Mouse (Mus musculus) intestine, embryonic 15.5 days (tissue): Measurements from ENCODE around the gene Aak1. TPM values are rescaled to one million over a fixed set of nuclear protein-coding genes. Genes with fewer than 3 reads are reported as not detected.

Experiments used
- ATAC-seq: fragments of 200-750 bp; cut with Nextera tagmentation; 2 replicates; pipeline ENCODE4 v1.8.0; 2017; ENCODE audit warnings: moderate TSS enrichment, moderate library complexity
- H3K27ac ChIP-seq: fragments of 300-500 bp; sonication (generic); 2 replicates; pipeline ENCODE4 v1.5.1; 2015; ENCODE audit warnings: mild to moderate bottlenecking, inconsistent platforms
- H3K27me3 ChIP-seq: fragments of 300-500 bp; sonication (generic); replicated peaks from 2 replicates; pipeline ENCODE4 v1.6.1; 2015; ENCODE audit warnings: inconsistent platforms
- H3K36me3 ChIP-seq: fragments of 300-500 bp; sonication (generic); 2 replicates; pipeline ENCODE4 v1.6.1; 2015; ENCODE audit warnings: inconsistent platforms
- H3K4me1 ChIP-seq: fragments of 300-500 bp; sonication (generic); replicated peaks from 2 replicates; pipeline ENCODE4 v1.6.1; 2015; ENCODE audit warnings: inconsistent platforms
- H3K4me2 ChIP-seq: fragments of 300-500 bp; sonication (generic); replicated peaks from 2 replicates; pipeline ENCODE4 v1.6.1; 2015; ENCODE audit warnings: mild to moderate bottlenecking, inconsistent platforms
- H3K4me3 ChIP-seq: fragments of 300-500 bp; sonication (generic); replicated peaks from 2 replicates; pipeline ENCODE4 v1.5.1; 2015; ENCODE audit warnings: inconsistent platforms
- H3K9ac ChIP-seq: fragments of 300-500 bp; sonication (generic); 2 replicates; pipeline ENCODE4 v1.6.1; 2015; ENCODE audit warnings: inconsistent platforms
- H3K9me3 ChIP-seq: fragments of 300-500 bp; sonication (generic); 2 replicates; pipeline ENCODE4 v1.6.1; 2016; ENCODE audit warnings: inconsistent platforms
- WGBS: fragments of 180-500 bp; shearing (Covaris S2); methylation state at CpG from one replicate; pipeline ENCODE4 v1.1.7; 2015; 5-methylcytosine and 5-hydroxymethylcytosine counted together
- polyA plus RNA-seq: library from polyadenylated mRNA; unstranded; fragments of >200 nt; fragmentation: Nextera tagmentation; extraction: Ambion mirVana; gene quantifications from 2 replicates; pipeline ENCODE4 v1.2.1, GENCODE M21; 2015

Gene Aak1
- polyA plus RNA-seq, 1 experiment from 2014 or later: 14.8 TPM

GRCm38 (mm10) chr6:86820690-86821089 lies 28.6 kb upstream of the Aak1 start:
- WGBS: 66% methylated on average over 7 of the region's 7 CpGs
- 0 out of 2 replicates have a peak, but pooled peaks cover 5% of the 10 kb centered on the region for H3K4me1 ChIP-seq
- no peak overlapping the region for H3K4me2 ChIP-seq
- no peak overlapping the region for H3K9ac ChIP-seq
- no peak overlapping the region for H3K27ac ChIP-seq
- H3K27me3 ChIP-seq: peaks cover 4% of the 10 kb centered on the region; the same call in 1 of the 2 replicates
- no peak overlapping the region for H3K4me3 ChIP-seq
- H3K36me3 ChIP-seq: no peaks in the 10 kb centered on the region
- ATAC-seq: no peak
- H3K9me3 ChIP-seq: no peaks in the 10 kb centered on the region

DNA sequence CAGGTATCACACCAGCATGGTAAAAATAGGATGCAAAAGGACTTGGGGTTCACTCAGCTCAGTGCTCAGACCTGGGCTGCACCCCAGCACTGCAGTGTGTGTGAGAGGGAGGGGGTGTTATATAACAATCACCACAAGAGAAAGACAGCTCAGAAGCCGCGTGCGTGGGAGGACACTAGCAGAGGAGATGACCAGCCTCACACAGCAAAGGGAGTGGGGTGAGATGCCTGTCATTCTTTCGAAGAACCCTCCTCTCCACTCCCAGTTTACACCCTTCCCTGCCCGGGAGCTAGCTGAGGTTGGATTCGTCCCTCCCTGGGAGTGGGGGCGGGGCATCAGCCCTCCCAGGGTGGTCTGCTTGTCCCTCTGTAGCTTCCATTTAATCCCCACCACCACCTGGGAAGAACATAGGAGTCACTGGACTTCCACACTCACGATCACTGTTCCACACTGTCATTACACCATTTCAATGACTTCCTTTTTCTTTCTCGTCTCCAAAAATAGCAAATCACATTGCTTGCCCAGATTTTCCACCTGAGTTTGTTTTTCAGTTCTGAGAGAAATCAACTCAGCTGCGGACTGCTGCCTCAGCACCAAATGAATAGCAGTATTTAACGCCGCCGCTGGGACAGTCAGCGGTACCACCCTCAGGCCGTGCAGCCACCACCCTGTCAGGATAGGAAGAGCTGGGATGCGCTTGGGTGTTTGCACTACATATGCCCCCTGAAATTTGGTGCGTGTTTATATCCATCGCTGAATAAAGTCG lies 26.8 kb upstream of the Aak1 start:
- ATAC-seq: peak; percentile 67
- no peak overlapping the region for H3K9ac ChIP-seq

GRCm38 (mm10) chr6:86823051-86823431 lies 26.3 kb upstream of the Aak1 start:
- H3K27me3 ChIP-seq: peaks cover 4% of the 10 kb centered on the region; the same call in 1 of the 2 replicates
- no peak for ATAC-seq
- 0 out of 2 replicates have a peak, but pooled peaks cover 5% of the 10 kb centered on the region for H3K4me1 ChIP-seq
- H3K36me3 ChIP-seq: no peaks in the 10 kb centered on the region
- H3K9ac ChIP-seq: no peak overlapping the region
- peak overlapping the region; percentile 68 for H3K4me2 ChIP-seq
- H3K9me3 ChIP-seq: no peaks in the 10 kb centered on the region
- no peak overlapping the region for H3K27ac ChIP-seq
- 33% methylated on average over 9 of the region's 9 CpGs for WGBS
- no peak overlapping the region for H3K4me3 ChIP-seq

More for the DNA sequence above, 26.8 kb upstream of the Aak1 start:
- WGBS: 4% methylated on average over 19 of the region's 19 CpGs
- H3K27ac ChIP-seq: no peak overlapping the region
- no peaks in the 10 kb centered on the region for H3K9me3 ChIP-seq
- 0 out of 2 replicates have a peak, but pooled peaks cover 5% of the 10 kb centered on the region for H3K4me1 ChIP-seq
- H3K4me2 ChIP-seq: peak overlapping the region; percentile 68
- peak overlapping the region; percentile 29 for H3K4me3 ChIP-seq
- no peaks in the 10 kb centered on the region for H3K36me3 ChIP-seq
- peaks cover 4% of the 10 kb centered on the region; the same call in 1 of the 2 replicates for H3K27me3 ChIP-seq

DNA sequence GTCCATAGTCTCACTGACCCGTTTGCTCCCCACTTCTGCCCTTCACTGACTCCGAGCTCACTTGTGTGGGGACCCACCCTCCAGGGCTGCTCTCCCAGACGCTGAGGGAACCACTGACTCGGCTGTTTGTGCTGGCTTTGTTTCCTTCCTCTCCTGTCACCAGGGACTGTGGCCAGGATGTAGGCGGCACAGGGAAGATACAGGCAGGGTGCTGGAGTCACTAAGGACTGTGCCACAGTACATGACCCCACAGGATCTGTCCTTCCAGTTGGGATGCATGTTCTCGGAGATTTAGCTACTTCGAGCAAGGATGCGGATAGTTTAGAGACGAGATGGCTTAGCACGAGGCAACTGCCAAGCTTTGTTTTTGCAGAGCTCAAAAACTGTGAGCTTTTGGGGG lies 25.5 kb upstream of the Aak1 start:
- no peak for ATAC-seq
- no peak overlapping the region for H3K27ac ChIP-seq
- H3K4me2 ChIP-seq: no peak overlapping the region
- no peak overlapping the region for H3K9ac ChIP-seq
- no peak overlapping the region for H3K4me3 ChIP-seq
- no peaks in the 10 kb centered on the region for H3K9me3 ChIP-seq
- H3K27me3 ChIP-seq: peaks cover 4% of the 10 kb centered on the region; the same call in 1 of the 2 replicates
- H3K4me1 ChIP-seq: 0 out of 2 replicates have a peak, but pooled peaks cover 5% of the 10 kb centered on the region
- WGBS: 40% methylated on average over 10 of the region's 10 CpGs
- H3K36me3 ChIP-seq: no peaks in the 10 kb centered on the region

DNA sequence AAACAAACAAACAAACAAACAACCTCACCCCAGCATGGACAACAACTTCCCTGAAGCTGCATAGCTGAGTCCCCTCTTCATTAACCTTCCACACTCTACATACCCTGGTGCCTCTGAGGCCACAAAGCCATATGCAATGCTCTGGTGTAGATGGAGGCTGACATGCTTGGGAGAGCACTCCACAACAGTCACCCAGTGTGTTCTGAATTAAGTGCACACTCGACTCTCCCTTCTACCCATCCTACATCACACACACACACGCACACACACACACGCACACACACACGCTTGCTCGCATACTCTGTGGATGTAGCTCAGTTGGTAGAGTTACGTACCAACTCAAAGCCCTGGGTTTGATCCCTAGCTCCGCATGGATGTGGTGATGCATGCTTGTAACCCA lies 24.9 kb upstream of the Aak1 start:
- Histone ChIP-seq H3K4me3 (no peak overlapping the region), H3K27me3 (peaks cover 4% of the 10 kb centered on the region; the same call in 1 of the 2 replicates), H3K4me1 (0 out of 2 replicates have a peak, but pooled peaks cover 5% of the 10 kb centered on the region), H3K9me3 (no peaks in the 10 kb centered on the region), H3K4me2 (no peak overlapping the region), H3K36me3 (no peaks in the 10 kb centered on the region), H3K9ac (no peak overlapping the region), H3K27ac (no peak overlapping the region)
- ATAC-seq: no peak
- WGBS: 91% methylated on average over 7 of the region's 7 CpGs

GRCm38 (mm10) chr6:86827432-86827831 lies 21.9 kb upstream of the Aak1 start:
- no peak for ATAC-seq
- H3K9me3 ChIP-seq: no peaks in the 10 kb centered on the region
- no peaks in the 10 kb centered on the region for H3K36me3 ChIP-seq
- H3K27me3 ChIP-seq: peaks cover 4% of the 10 kb centered on the region; the same call in 1 of the 2 replicates
- H3K4me1 ChIP-seq: 0 out of 2 replicates have a peak, but pooled peaks cover under 1% of the 10 kb centered on the region
- 92% methylated on average over 2 of the region's 2 CpGs for WGBS
- no peak overlapping the region for H3K4me2 ChIP-seq
- no peak overlapping the region for H3K27ac ChIP-seq
- no peak overlapping the region for H3K4me3 ChIP-seq
- no peak overlapping the region for H3K9ac ChIP-seq

- Histone ChIP-seq H3K9ac (no peak overlapping the region), H3K4me3 (no peak overlapping the region), H3K4me2 (no peak overlapping the region), H3K27me3 (no peaks in the 10 kb centered on the region), H3K36me3 (no peaks in the 10 kb centered on the region), H3K9me3 (no peaks in the 10 kb centered on the region), H3K27ac (no peak overlapping the region), H3K4me1 (0 out of 2 replicates have a peak, but pooled peaks cover 4% of the 10 kb centered on the region)
- ATAC-seq: no peak
- 84% methylated on average over 6 of the region's 6 CpGs for WGBS
These were observed 19.5 kb upstream of the Aak1 start for GRCm38 (mm10) chr6:86829768-86830167.

DNA sequence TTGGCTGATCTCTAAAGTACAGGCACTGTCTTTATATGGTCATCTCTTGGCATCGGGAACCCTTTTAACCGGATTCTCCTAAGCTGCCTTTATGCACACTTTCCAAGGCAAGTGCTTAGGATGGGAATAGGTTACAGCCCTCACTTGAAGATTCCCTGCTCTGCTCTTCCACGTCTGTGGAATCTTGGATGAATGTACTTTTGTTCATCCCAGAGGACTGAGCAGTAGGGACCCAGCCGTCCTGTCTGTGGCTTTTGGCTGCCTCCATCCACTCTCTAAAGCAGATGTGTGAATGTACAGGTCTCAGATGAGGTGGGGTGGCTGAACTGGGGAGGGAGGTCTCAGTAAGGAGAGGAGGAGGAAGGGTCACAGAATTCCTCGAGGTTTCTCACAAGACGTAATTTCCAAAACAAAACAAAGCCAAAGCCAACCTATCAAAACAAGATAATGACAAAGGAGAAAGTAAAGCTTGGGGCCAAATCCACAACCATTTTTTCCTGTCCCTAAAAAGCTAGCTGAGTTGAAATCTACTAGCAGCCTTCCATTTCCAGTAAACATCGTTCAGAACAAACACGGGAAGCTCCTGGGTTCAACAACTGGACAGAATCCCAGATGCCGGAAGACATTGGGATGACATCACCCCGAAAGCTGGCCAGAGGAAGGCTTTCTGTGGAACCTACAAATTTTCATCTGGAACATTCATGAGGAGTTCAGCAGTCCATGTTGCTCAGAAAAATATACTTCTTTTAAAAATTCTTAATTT lies 18.4 kb upstream of the Aak1 start:
- peak overlapping the region; percentile 75 for H3K27ac ChIP-seq
- no peaks in the 10 kb centered on the region for H3K36me3 ChIP-seq
- 0 out of 2 replicates have a peak, but pooled peaks have one; percentile 28 for ATAC-seq
- H3K4me1 ChIP-seq: 0 out of 2 replicates have a peak, but pooled peaks cover 4% of the 10 kb centered on the region
- no peak overlapping the region for H3K4me3 ChIP-seq
- H3K27me3 ChIP-seq: no peaks in the 10 kb centered on the region
- no peak overlapping the region for H3K4me2 ChIP-seq
- 41% methylated on average over 10 of the region's 10 CpGs for WGBS
- H3K9me3 ChIP-seq: no peaks in the 10 kb centered on the region
- H3K9ac ChIP-seq: no peak overlapping the region

- Histone ChIP-seq H3K27me3 (no peaks in the 10 kb centered on the region), H3K4me2 (no peak overlapping the region), H3K4me1 (0 out of 2 replicates have a peak, but pooled peaks cover 4% of the 10 kb centered on the region), H3K36me3 (no peaks in the 10 kb centered on the region), H3K9me3 (no peaks in the 10 kb centered on the region), H3K9ac (no peak overlapping the region), H3K27ac (0 out of 2 replicates have a peak overlapping the region, but pooled peaks have one; percentile 1), H3K4me3 (no peak overlapping the region)
- ATAC-seq: peak; percentile 58
- 70% methylated on average over 13 of the region's 13 CpGs for WGBS
These were observed 16.4 kb upstream of the Aak1 start for GRCm38 (mm10) chr6:86832802-86833502.

DNA sequence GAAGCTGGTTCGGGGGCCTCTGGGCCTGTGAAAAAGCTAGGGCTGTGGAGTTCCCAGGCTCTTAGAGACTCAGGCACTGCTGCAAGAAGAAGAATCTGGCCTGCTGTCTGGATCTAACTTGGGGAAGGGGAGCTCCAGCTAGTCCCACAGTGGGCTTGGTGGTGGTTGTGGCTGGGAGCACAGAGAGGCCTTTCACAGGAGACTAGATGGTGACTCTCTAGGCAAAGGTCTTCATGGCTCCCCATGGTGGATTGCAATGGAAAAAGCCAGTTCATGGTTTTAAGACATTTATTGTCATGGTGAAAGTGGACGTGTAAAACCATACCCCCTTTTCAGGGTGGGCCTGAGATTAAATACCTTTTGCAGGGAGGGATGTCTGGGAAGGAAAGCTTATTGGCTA lies 10.2 kb upstream of the Aak1 start:
- H3K4me2 ChIP-seq: no peak overlapping the region
- no peaks in the 10 kb centered on the region for H3K9me3 ChIP-seq
- no peak overlapping the region for H3K27ac ChIP-seq
- H3K27me3 ChIP-seq: no peaks in the 10 kb centered on the region
- 68% methylated on average over 2 of the region's 2 CpGs for WGBS
- H3K9ac ChIP-seq: no peak overlapping the region
- H3K4me1 ChIP-seq: no peaks in the 10 kb centered on the region
- no peak overlapping the region for H3K4me3 ChIP-seq
- no peak for ATAC-seq
- H3K36me3 ChIP-seq: no peaks in the 10 kb centered on the region

DNA sequence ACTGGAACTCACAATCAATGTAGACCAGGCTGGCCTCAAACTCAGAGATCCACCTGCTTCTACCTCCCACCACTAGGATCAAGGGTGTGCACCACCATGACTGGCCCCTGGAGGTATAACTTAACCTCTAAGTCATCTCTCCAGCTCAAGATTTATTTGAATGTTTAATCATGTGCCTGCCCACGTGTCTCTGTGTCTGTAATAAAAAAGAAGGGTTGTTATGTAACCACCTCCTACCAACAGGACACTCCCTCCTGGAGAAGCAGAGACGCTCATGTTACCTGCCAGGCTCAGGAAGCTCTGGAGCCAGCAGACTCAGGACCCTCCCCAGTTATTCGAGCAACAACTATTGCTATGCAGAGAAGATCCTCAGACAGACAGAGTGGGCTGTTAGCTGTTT lies 7.4 kb upstream of the Aak1 start:
- peak; percentile 51; the same call in 1 of the 2 replicates for ATAC-seq
- Histone ChIP-seq H3K9ac (no peak overlapping the region), H3K4me1 (no peaks in the 10 kb centered on the region), H3K27ac (no peak overlapping the region), H3K36me3 (no peaks in the 10 kb centered on the region), H3K4me2 (no peak overlapping the region), H3K9me3 (no peaks in the 10 kb centered on the region), H3K27me3 (no peaks in the 10 kb centered on the region), H3K4me3 (no peak overlapping the region)
- 43% methylated on average over 3 of the region's 3 CpGs for WGBS

DNA sequence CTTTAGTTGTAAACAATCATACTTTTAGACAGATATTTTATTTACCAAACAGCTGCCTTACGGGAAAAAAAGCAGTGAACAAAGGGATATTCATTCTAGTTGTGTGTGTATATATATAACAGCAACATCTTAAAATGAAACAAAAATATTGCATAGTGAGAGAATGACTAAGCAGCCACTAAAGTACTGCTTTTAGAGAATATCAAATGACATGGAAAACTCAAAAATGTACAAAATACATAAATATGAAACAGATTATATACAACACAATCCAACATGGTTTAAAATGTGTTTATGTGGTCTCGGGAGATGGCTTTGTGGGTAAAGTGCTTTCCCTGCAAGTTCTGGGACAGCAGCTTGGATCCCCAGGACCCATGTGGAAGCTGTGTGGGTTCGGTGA lies 5.7 kb upstream of the Aak1 start:
- 68% methylated on average over 3 of the region's 3 CpGs for WGBS
- no peak overlapping the region for H3K9ac ChIP-seq
- no peak for ATAC-seq

More for the DNA sequence above, 5.7 kb upstream of the Aak1 start:
- H3K4me1 ChIP-seq: 0 out of 2 replicates have a peak, but pooled peaks cover 7% of the 10 kb centered on the region
- no peaks in the 10 kb centered on the region for H3K9me3 ChIP-seq
- no peak overlapping the region for H3K4me3 ChIP-seq
- no peaks in the 10 kb centered on the region for H3K36me3 ChIP-seq
- no peak overlapping the region for H3K4me2 ChIP-seq
- H3K27ac ChIP-seq: no peak overlapping the region
- no peaks in the 10 kb centered on the region for H3K27me3 ChIP-seq
